Mouse (Mus musculus) brain, embryonic 14.5 days (tissue): ENCODE results near the gene Dthd1.

Experiments
- CTCF ChIP-seq: fragments of 200-500 bp; IDR thresholded peaks from 2 replicates; pipeline ENCODE4 v1.5.1; 2012; ENCODE audit warnings: inconsistent platforms, mild to moderate bottlenecking, moderate library complexity, borderline replicate concordance; ENCODE audit not compliant: insufficient read depth, insufficient read length; ENCODE audit errors: extremely low read depth
- POLR2A ChIP-seq: fragments of 200-500 bp; IDR thresholded peaks from 2 replicates; pipeline ENCODE4 v1.6.1; 2012; ENCODE audit warnings: mild to moderate bottlenecking, inconsistent platforms, borderline replicate concordance; ENCODE audit not compliant: poor library complexity, insufficient read depth, insufficient read length, severe bottlenecking; ENCODE audit errors: extremely low read depth

DNA sequence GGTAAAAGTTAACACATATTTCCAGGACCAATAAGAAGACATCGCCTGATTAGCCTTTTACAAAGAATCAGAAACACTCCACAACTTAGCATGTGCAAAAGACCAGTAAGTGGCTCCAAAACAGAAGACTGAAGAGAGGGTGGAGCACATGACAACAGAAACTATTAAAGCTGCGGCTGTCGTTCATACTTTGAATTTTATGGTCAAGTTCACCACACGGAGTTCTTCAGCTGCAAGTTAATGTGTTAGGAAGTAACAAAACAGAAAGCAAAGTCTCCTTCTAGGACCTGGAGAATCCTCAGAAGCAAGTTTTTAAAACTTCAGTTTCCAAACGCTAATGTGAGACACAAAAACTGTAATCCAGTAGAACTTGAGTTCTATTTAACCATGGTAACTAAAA is 49.5 kb upstream of the Dthd1 start:
- TF ChIP-seq POLR2A = no peak
- TF ChIP-seq CTCF = no peak
